Mouse (Mus musculus): Measurements from ENCODE around the gene Begain. TPM values are rescaled to one million over a fixed set of nuclear protein-coding genes. Genes with fewer than 3 reads are reported as not detected.

Gene Begain
- 9.8 and 13.8 TPM in 2 replicates for polyA plus RNA-seq (2012; rRNA removed)

GRCm38 (mm10) chr12:109068167-109068653 is at the start of gene Begain:
TSS of gene Begain (minus strand) at chr12:109068217.

Other genes with a start within 250 kb of the Begain start
- 21.1 and 23.2 TPM in 2 replicates for gene Slc25a29, start 232.3 kb downstream of the Begain start, polyA plus RNA-seq (2012; rRNA removed)
- 21.5 and 26.6 TPM in 2 replicates for gene Slc25a47, start 232.2 kb downstream of the Begain start, polyA plus RNA-seq (2012; rRNA removed)
- gene Wdr25, start 174.6 kb downstream of the Begain start, polyA plus RNA-seq (2012; rRNA removed) = 18.5 and 25.2 TPM in 2 replicates
- gene Wars, start 174.0 kb downstream of the Begain start, polyA plus RNA-seq (2012; rRNA removed) = 64.1 and 77.5 TPM in 2 replicates